Mouse (Mus musculus) WW6 (cell line): ENCODE data around the gene Fgf16.
A peak's percentile ranks its signal among the peaks of the same experiment; 100 is the strongest.

Experiments used
- DNase-seq: peaks from one replicate; pipeline ENCODE4 v3.0.0-alpha.2; 2013; ENCODE audit warnings: low read depth, low spot score

Fgf16 gene

GRCm38 (mm10) chrX:105764162-105765004, at the start of gene Fgf16:
Gene Fgf16 (plus strand): TSS chrX:105764279.
- DNase-seq: peak; percentile 7

DNA sequence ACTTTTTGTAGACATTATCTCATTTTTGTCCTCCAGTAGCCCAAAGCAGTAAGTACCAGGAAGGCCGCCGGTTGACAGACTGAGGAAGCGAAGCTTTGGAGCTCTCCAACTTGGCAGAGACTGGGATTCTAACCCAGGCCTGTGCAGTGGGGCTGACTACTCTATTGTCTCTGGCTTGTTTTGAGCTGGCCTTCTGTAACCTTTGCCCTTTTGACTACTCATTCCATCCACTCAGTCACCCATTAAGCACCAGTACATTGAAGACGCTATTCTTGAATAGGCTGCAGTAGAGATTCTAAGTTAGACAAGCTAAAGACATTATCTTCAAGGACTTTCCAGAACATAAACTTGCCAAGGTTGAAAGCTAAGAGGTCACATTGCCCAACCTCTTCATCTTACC, 49.3 kb upstream of the Fgf16 start:
- no peak for DNase-seq

- no peak for DNase-seq
Observed at GRCm38 (mm10) chrX:105715789-105716321, 48.2 kb upstream of the Fgf16 start.

DNA sequence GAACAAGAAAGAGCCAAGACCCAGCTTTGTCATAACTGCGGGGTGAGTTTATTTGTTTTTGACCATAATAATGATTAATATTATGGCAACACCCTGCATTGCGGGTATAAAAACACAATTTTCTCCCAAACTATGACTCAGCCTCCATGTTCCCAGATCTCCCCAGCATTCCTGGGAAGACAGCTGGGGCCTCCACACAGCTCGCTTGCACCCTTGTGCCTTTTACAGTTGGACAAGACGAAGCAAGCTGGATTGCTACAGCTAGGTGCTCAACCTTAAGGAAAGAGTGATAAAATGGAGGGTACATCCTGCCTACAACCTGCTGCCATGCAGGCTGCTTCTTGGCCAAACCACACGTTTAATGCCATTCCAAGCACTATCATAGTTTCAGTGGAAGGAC, 45.7 kb upstream of the Fgf16 start:
- DNase-seq: no peak

DNA sequence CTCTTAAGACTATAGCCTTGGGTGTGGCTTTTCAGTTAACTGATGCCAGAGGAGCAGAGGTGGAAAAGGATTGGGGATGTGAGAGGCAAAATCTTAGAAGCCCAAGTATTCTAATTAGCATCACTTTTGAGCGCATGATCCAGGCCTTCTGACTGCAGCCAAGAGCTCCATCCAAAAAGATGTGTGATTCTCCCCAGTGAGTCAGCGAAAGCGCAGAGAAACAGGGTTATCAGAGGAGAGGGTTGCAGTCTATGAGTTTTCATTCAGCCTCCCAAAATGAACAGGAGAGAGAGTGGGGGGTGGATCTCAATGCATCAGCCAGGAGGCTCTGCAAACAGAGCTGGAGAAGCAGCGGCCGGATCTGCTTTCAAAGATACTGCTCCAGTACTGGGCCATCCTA, 45.1 kb upstream of the Fgf16 start:
- DNase-seq: no peak

GRCm38 (mm10) chrX:105724174-105724573, 39.9 kb upstream of the Fgf16 start:
- DNase-seq: no peak

DNA sequence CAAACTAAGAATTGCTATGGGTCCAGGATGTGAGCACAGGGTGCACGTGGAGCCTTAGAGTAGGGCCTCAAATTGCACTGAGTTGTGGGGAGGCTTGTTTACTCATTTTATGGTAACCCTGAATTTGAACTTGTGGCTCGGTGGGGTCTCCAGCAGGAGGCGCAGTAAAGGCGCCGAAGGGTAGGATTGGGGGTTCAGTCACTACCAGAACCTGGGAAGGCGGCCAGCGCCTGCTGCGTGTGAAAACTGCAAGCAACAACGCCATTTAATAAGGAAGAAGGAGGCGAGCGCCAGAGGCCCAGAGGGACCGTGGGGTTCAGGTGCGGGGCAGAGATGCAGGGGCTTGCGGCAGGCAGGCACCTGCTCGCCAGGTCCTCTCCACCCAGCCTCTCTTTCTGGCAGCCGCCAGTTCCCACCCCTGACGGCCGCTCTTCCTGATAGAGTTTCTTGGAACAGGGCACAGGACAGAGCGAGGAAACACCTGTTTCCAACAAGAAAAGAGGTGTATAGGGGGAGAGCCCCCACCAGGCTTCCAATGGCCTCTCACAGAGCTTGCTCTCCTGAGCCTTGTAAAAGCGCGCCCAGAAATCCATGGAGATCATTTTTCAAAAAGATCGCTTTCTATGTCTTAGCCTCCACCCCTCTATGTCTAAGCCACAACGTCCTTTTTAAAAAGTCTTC, 1.1 kb upstream of the Fgf16 start:
- DNase-seq: peak; percentile 9

DNA sequence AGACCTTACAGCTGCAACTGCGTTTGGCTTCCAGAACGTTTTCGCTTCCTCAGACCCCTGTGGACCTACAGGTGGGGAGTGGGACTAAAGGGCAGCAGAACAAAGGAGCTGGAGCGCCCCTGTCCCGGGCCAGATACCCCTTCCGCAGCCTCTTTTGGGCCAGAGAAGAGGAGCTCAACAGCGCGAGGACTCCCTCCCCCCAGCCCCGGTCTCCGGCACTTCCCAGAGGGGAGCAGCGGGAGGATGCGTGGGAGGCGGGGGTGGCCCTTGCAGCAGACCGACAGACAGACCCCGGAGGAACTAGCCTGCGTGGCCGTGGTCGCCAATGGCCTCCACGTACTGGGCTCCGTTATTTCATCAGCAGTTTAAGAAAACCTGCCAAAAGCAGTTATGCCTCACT, 467 bp upstream of the Fgf16 start:
- peak; percentile 9 for DNase-seq

DNA sequence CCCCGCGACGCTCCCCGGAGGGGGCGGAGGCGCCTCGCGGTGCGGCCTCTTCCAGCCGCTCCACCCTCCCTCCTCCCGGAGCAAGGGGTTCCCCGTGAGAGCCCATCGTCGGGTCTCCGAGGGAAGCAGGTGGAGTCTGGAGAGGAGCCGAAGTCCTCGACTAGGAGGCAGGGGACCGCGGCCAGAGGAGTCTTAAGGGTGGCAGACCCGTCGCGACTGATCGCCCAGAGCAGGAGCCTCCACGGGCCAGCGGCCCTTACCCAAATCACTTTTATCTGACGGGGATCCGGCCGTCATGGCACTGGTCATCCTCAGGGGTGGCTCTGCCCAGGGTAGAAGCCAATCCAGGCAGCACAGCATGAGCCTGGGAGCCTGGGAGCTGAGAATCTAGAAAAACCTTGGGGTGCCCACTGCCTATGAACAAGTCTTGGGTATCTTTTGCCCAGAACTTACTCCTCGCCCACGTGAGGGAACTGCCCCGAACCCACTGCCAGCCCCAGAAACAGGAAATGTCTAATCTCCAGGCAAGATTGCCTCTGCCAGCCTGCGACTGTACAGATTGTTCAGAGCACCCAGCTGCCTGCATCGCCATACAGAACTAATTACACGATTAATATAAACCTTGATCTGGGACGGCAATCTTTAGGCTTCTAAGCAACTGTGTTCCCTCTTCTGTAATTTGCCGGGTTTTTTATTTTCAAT, 1.1 kb downstream of the Fgf16 start:
- no peak for DNase-seq

GRCm38 (mm10) chrX:105766013-105766412, 1.9 kb downstream of the Fgf16 start:
- no peak for DNase-seq

GRCm38 (mm10) chrX:105767177-105767764, 3.2 kb downstream of the Fgf16 start:
- no peak for DNase-seq

DNA sequence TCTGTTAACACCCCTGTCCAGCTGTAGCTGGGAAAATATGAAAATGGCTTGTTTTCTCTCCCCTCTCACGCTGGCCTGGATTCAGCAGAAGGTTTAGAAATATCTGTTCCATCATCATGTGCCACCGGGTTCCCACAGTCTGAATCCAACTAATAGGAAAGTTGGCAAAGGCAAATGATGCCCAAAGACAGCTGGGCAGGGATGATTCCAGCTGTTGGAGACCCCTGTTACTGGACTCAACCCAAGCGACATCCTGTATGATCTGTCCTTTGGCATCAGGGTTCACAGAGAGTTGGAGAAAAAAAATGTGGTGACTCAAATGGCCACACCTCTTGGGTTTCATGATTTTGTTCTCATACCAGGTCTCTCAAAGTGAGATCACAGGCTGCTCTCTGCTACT, 3.9 kb downstream of the Fgf16 start:
- DNase-seq: no peak

DNA sequence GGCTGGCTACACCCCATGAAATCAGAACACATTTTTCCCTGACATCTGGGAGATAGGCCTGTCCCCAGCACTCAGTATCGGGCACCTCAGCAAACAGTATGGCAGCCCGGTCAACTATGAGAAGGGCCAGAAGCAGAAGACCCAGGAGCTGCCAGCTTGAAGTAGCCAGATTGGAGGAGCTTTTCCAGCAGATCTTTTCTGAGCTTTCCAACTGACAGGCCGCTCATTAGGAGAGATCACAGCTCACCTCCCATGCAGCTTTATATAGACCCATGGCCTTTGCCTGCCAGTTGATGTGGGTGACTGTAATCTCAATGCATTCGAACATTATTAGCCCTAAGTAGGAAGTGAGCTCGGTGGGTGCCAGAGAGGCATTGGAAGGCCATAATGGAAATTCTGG, 9.2 kb downstream of the Fgf16 start:
- no peak for DNase-seq

DNA sequence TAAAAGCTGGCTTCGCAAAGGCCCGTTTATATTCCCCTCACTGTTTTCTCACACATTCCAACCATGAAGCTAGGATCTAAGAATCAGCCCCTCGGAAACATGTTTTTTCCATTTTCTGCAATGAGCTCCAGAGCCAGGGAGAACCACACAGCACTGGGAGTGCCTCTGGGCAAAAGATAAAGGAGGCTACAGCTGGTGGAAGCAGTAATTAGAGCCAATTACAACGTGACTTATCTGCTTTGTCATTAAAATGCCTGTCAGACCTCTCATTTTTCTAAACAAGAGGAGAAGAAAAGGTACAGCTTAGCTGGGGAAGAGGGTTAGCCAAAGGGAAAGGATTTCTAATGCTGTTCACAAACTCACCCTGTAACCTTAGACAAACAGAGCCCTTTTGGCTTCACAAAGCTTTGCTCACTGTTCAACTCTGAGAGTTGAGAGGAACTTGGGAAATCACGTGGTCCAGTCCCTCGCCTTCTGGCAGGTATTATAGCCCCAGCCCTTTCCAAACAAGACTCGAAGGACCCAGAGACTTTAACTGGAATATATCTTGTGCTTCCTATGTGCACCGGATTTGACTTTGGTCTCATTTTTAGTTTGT, 30.8 kb downstream of the Fgf16 start:
- no peak for DNase-seq

DNA sequence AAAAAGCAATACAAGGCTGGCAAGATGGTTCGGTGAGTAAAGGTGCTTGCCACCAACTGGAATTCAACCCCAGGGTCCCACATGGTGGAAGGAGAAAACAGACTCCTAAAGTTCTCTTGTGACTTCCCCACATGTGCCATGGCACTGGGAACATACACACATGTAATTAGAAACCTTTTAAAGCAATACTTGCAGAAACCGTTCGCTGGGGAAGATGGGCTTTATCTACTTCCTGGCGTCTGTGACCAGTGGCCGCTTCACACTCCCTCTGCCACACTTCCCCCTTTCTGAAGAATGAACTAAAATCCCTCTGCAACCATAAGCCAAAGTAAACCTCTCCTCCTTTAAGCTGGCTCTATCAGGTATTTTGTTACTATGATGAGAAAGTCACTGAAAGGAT, 60.4 kb downstream of the Fgf16 start:
- DNase-seq: no peak
